Mouse (Mus musculus) forebrain, embryonic 12.5 days (tissue): ENCODE data around the gene Ccdc163. TPM values are rescaled to one million over a fixed set of nuclear protein-coding genes. Genes with fewer than 3 reads are reported as not detected.

Experiments used
- ATAC-seq: fragments of 200-750 bp; cut with Nextera tagmentation; 2 replicates; pipeline ENCODE4 v1.8.0; 2017; ENCODE audit warnings: moderate TSS enrichment; ENCODE audit not compliant: low FRiP score
- H3K27ac ChIP-seq: fragments of 300-500 bp; sonication (generic); 2 replicates; pipeline ENCODE4 v1.5.1; 2016; ENCODE audit warnings: mild to moderate bottlenecking
- H3K27me3 ChIP-seq: fragments of 300-500 bp; sonication (generic); 2 replicates; pipeline ENCODE4 v1.6.1; 2016; ENCODE audit warnings: mild to moderate bottlenecking
- H3K36me3 ChIP-seq: fragments of 300-500 bp; sonication (generic); replicated peaks from 2 replicates; pipeline ENCODE4 v1.6.1; 2016; ENCODE audit warnings: mild to moderate bottlenecking
- H3K4me1 ChIP-seq: fragments of 300-500 bp; sonication (generic); 2 replicates; pipeline ENCODE4 v1.6.1; 2016
- H3K4me2 ChIP-seq: fragments of 300-500 bp; sonication (generic); 2 replicates; pipeline ENCODE4 v1.6.1; 2016; ENCODE audit warnings: mild to moderate bottlenecking, moderate library complexity
- H3K4me3 ChIP-seq: fragments of 300-500 bp; sonication (generic); replicated peaks from 2 replicates; pipeline ENCODE4 v1.5.1; 2016; ENCODE audit warnings: mild to moderate bottlenecking
- H3K9ac ChIP-seq: fragments of 300-500 bp; sonication (generic); 2 replicates; pipeline ENCODE4 v1.6.1; 2016; ENCODE audit warnings: mild to moderate bottlenecking
- H3K9me3 ChIP-seq: fragments of 300-500 bp; sonication (generic); 2 replicates; pipeline ENCODE4 v1.6.1; 2016
- WGBS: fragments of 180-500 bp; shearing (Covaris S2); methylation state at CpG from one replicate; pipeline ENCODE4 v1.1.7; 2016; 5-methylcytosine and 5-hydroxymethylcytosine counted together
- polyA plus RNA-seq: library from polyadenylated mRNA; unstranded; fragments of >200 nt; fragmentation: Nextera tagmentation; extraction: Ambion mirVana; gene quantifications from 2 replicates; pipeline ENCODE4 v1.2.1, GENCODE M21; 2016

The Ccdc163 gene
- polyA plus RNA-seq, 1 experiment from 2014 or later: 26.6 TPM

DNA sequence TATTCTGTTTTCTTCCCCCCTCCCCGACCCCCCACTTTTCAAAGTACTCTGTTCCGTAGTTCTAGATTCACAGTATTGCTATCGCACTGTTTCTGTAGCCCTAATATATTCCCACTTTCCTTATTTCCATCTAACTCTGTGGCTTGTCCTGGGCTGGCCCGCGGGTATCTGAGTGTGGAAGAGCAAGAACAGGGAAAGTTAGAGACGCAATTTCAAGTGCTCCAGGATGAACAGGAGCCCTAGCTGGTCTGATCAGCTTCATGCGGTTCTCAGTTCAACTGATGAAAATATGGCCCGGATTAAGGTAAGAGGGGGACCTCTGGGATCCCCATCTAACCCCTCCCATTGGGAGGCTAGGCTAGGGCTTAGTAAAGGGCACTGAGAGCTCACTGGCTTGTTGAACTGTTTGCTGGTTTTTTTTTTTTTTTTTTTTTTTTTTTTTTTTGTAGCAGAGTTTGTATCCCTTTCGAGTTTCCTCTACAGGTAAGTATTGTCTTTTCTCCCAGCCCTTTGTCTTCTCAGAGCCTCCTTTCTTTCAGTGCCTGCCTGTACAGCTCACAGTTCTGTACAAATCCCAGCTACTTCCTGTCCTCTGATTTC, 582 bp downstream of the Ccdc163 start:
- H3K4me3 ChIP-seq: peak overlapping the region; percentile 52
- H3K4me2 ChIP-seq: peak overlapping the region; percentile 79
- H3K27ac ChIP-seq: no peak overlapping the region
- peaks cover 19% of the 10 kb centered on the region for H3K4me1 ChIP-seq
- 5% methylated on average over 9 of the region's 9 CpGs for WGBS
- no peaks in the 10 kb centered on the region for H3K9me3 ChIP-seq
- no peaks in the 10 kb centered on the region for H3K27me3 ChIP-seq
- H3K9ac ChIP-seq: peak overlapping the region; percentile 60
- peaks cover 12% of the 10 kb centered on the region; the same call in 1 of the 2 replicates for H3K36me3 ChIP-seq
- ATAC-seq: no peak

DNA sequence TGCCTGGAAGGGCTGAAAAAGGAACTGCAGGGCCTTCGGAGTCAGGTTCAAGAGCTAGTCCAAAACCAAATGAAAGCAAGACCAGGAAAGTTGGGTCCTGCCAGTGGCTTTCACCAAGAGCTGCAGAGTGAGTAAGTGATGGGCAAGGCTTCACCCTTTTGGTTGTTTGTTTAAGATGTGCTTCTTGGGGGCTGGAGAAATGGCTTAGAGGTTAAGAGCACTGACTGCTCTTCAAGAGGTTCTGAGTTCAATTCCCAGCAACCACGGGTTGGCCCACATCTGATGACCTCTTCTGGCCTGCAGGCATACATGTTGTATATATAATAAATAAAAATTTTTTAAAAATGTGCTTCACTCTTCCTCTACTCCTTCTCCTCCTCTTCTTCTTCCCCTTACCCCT, 1.8 kb downstream of the Ccdc163 start:
- Histone ChIP-seq H3K9me3 (no peaks in the 10 kb centered on the region), H3K4me2 (no peak overlapping the region), H3K27me3 (no peaks in the 10 kb centered on the region), H3K9ac (no peak overlapping the region), H3K4me1 (peaks cover 19% of the 10 kb centered on the region), H3K36me3 (peaks cover 9% of the 10 kb centered on the region), H3K4me3 (no peak overlapping the region; the same call in 1 of the 2 replicates), H3K27ac (no peak overlapping the region)
- WGBS: 96% methylated on average over 2 of the region's 2 CpGs
- ATAC-seq: no peak

DNA sequence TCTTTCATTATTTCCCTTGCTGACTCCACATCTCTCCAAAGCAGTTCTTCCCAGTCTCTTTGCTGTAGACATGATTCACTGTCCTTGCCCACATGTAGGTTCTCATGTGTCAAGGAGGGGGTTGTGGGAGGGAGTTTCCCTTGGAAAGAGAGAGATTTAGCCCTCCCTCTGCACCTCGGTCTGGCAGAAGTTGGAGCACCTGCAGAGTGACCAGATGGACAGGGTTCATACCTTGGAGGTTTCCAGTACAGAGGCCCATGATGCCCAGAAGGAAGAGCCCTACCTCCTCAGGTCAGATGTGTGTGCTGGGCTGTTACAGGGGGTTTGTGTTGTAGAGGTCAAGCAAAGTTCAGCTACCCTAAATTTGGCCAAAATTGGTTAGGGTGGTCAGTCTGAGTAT, 4.2 kb downstream of the Ccdc163 start:
- Histone ChIP-seq H3K4me2 (no peak overlapping the region), H3K9ac (no peak overlapping the region), H3K4me3 (no peak overlapping the region), H3K27me3 (no peaks in the 10 kb centered on the region), H3K9me3 (no peaks in the 10 kb centered on the region), H3K36me3 (peaks cover 10% of the 10 kb centered on the region), H3K27ac (no peak overlapping the region), H3K4me1 (peaks cover 15% of the 10 kb centered on the region)
- WGBS: 93% methylated on average over 1 of the region's 1 CpGs
- no peak for ATAC-seq

DNA sequence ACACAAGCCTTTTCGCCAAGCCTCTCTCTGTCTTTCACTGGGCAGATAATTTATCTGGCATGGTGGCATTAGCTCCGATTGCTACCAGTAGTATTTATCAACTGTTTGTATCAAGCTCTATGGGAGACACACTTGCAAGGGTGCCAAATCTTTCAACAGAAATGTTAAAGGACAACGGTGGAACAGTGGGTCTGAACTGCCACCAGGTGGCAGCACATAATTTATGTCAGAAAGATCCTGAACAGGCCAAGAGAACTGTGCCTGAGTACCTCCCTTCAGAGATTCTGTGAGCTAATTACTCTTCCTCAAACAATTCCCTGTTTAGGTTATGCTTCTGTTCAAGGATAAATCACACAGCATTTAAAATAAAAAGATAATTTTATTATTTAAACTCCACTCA, 11.1 kb downstream of the Ccdc163 start:
- Histone ChIP-seq H3K9ac (no peak overlapping the region), H3K27me3 (peaks cover 5% of the 10 kb centered on the region; the same call in 1 of the 2 replicates), H3K36me3 (peaks cover 6% of the 10 kb centered on the region), H3K4me1 (peaks cover 17% of the 10 kb centered on the region), H3K9me3 (no peaks in the 10 kb centered on the region), H3K4me3 (no peak overlapping the region), H3K27ac (no peak overlapping the region), H3K4me2 (no peak overlapping the region)
- WGBS: 16% methylated on average over 3 of the region's 3 CpGs
- peak; percentile 28; the same call in 1 of the 2 replicates for ATAC-seq

DNA sequence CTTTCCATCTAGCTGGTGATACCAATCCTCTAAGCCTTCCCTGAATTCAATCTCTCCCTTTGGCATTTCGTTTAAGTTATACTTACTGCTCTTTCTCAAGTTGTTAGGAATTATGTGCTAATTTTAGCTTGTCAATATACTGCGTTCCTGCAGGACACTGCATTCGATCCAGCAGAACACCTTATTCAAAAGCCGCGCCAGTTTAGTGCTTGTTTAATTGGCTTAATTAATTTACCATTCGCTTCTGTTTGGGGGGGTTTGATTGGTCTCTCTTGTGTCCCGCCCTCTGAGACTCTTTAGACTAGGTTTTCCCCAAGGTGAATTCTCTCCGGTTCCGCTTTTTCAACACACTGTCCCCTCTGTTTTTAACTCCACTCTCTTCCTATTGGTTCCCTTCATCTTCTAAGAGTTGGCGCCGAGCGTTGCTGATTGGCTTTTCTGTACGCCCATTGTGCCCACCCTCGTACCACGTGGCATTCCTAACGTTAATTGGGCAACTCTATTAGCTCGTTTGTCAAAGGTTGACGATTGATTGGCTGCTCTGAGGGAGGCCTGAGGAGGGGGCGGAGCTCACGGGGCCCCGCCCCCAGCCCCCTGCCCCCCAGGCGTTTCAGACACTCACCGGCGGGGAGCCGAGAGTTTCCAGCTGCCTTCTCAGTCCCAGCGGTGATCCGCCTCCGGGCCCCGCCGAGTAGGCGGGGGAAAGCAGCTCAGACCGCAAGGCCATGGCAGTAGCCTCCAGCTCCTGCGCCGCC, 12.2 kb downstream of the Ccdc163 start, which contains the start of gene Tesk2:
Gene Tesk2 (plus strand): TSS at position 606 of the 755 bp plus-strand sequence.
- peak within 1 kb of the TSS; percentile 84 for H3K9ac ChIP-seq
- peaks cover 5% of the 10 kb centered on the region; the same call in 1 of the 2 replicates for H3K27me3 ChIP-seq
- H3K9me3 ChIP-seq: no peaks in the 10 kb centered on the region
- peak within 1 kb of the TSS; percentile 75 for H3K27ac ChIP-seq
- no peaks in the 10 kb centered on the region; the same call in 1 of the 2 replicates for H3K36me3 ChIP-seq
- peak within 1 kb of the TSS; percentile 78 for H3K4me3 ChIP-seq
- H3K4me1 ChIP-seq: peaks cover 17% of the 10 kb centered on the region
- whole genome bisulfite sequencing: under 1% methylated on average over 33 of the region's 34 CpGs
- ATAC-seq: peak; percentile 98
- peak within 1 kb of the TSS; percentile 92 for H3K4me2 ChIP-seq

DNA sequence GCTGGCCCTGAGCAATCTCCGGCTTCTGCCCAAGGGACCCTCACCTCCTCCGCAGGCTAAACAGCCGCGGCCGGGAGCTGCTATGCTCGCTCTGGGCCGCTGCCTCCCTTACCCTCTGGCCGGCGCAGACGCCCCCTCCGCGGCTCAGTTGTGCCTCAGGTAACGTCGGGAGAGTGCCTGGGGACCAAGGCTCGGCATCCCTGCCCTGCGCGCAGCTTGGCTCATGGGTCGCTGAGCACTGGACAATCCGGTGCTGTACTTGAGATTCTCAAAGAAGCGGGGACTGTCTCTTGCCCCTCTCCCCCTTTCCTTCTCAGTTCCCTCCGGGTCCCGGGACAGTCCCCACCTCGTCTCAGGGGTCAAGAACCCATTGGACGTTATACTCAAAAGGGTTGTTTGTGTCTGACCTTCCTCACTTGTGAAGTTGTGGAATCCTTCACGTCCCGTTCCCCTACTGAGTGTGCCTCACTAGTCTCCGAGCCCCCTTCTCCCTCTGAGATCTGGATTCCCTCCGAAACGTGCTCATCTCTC, 12.9 kb downstream of the Ccdc163 start:
- Histone ChIP-seq H3K9me3 (no peaks in the 10 kb centered on the region), H3K4me1 (peaks cover 17% of the 10 kb centered on the region), H3K27ac (peak overlapping the region; percentile 75), H3K4me3 (peak overlapping the region; percentile 78), H3K36me3 (no peaks in the 10 kb centered on the region), H3K27me3 (peaks cover 5% of the 10 kb centered on the region; the same call in 1 of the 2 replicates), H3K9ac (peak overlapping the region; percentile 84), H3K4me2 (peak overlapping the region; percentile 92)
- ATAC-seq: no peak; the same call in 1 of the 2 replicates
- 0% methylated on average over 29 of the region's 29 CpGs for WGBS

DNA sequence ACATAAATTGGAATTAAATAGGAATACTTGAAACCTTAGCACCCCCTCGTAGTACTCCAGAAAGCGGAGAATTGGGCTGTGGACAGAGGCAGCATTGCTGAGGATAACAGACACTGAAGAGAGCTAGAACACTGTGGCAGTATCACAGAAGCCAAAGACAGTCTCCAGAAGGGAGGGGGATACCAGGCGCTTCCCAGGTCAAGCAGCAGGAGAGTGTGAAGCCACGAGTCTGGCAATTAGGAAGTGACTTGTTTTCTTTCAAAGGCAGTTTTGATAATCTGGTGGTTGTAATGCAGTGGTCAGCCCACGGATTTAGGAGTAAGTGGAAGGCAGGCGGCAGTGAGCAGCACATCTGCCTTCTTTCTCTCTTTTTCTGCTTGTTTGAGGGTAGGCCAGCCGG, 13.9 kb downstream of the Ccdc163 start:
- no peak overlapping the region for H3K27ac ChIP-seq
- no peaks in the 10 kb centered on the region for H3K9me3 ChIP-seq
- no peak for ATAC-seq
- H3K9ac ChIP-seq: peak overlapping the region; percentile 9; the same call in 1 of the 2 replicates
- H3K4me1 ChIP-seq: peaks cover 17% of the 10 kb centered on the region
- 0 out of 2 replicates have a peak overlapping the region, but pooled peaks have one; percentile 8 for H3K4me3 ChIP-seq
- 37% methylated on average over 7 of the region's 7 CpGs for WGBS
- peak overlapping the region; percentile 92 for H3K4me2 ChIP-seq
- peaks cover 5% of the 10 kb centered on the region; the same call in 1 of the 2 replicates for H3K27me3 ChIP-seq
- no peaks in the 10 kb centered on the region for H3K36me3 ChIP-seq

DNA sequence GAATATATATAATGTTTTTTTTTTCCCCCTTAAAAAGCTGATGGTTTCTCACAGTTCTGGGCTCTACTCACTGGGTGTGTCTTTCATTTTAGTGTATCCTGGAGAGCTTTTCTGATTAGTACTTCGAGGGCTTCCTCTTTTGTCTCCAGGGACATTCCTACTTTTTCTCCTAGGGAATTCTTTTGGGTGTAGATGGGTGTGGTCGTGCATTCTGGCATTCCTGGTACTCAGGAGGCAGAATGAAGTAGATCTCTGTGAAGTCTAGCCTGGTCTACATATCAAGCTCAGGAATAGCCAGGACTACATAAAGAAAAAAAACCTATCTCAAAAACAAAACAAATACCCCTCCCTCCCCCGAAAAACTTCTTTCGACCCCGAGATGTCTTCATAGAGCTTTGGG, 17.1 kb downstream of the Ccdc163 start:
- Histone ChIP-seq H3K9ac (no peak overlapping the region), H3K27me3 (peaks cover 5% of the 10 kb centered on the region; the same call in 1 of the 2 replicates), H3K4me2 (no peak overlapping the region), H3K36me3 (no peaks in the 10 kb centered on the region), H3K9me3 (no peaks in the 10 kb centered on the region), H3K4me3 (no peak overlapping the region), H3K27ac (no peak overlapping the region), H3K4me1 (peaks cover 13% of the 10 kb centered on the region)
- 88% methylated on average over 5 of the region's 5 CpGs for WGBS
- no peak for ATAC-seq

DNA sequence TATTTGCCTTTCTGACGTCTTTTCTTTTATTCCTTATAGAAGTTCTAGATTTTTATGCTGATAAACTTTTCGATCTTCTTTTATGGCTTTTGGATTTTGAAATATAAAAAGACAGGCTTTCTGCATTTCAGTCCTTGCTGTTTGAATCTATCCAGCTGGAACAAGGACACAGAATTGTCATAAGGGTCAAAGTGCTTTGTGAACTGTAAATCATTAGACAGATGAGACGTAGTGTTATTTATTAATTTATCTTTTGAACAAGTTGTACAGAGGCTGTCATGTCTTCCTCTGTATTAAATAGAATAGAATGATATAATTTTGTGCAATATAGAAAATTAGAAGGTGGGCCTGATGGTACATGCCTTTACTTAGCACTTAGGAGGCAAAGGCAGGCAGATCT, 19.1 kb downstream of the Ccdc163 start:
- Histone ChIP-seq H3K9ac (no peak overlapping the region), H3K27ac (no peak overlapping the region), H3K4me1 (peaks cover 1% of the 10 kb centered on the region), H3K9me3 (no peaks in the 10 kb centered on the region), H3K27me3 (peaks cover under 1% of the 10 kb centered on the region; the same call in 1 of the 2 replicates), H3K4me2 (no peak overlapping the region), H3K36me3 (no peaks in the 10 kb centered on the region), H3K4me3 (no peak overlapping the region)
- WGBS: 85% methylated on average over 3 of the region's 3 CpGs
- ATAC-seq: no peak

DNA sequence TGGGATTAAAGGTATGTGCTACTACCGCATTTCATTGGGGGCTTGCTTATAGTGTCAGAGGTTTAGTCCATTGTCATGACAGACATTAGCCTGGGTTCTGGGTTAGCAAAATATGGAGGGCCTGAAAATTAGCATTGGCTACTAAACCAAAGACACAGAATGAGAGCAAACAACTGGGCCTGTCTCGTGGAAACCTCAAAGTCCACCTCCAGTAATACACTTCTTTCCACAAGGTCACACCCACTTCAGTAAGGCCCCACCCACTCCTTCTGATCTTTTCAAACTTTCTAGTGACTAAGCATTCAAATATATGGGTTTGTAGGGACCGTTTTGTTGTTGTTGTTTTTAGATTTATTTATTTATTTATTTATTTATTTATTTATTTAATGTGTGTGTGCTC, 21.2 kb downstream of the Ccdc163 start:
- Histone ChIP-seq H3K4me3 (no peak overlapping the region), H3K27ac (no peak overlapping the region), H3K4me2 (no peak overlapping the region), H3K36me3 (no peaks in the 10 kb centered on the region), H3K9ac (no peak overlapping the region), H3K4me1 (no peaks in the 10 kb centered on the region), H3K27me3 (no peaks in the 10 kb centered on the region), H3K9me3 (no peaks in the 10 kb centered on the region)
- whole genome bisulfite sequencing: 95% methylated on average over 3 of the region's 3 CpGs
- ATAC-seq: no peak

DNA sequence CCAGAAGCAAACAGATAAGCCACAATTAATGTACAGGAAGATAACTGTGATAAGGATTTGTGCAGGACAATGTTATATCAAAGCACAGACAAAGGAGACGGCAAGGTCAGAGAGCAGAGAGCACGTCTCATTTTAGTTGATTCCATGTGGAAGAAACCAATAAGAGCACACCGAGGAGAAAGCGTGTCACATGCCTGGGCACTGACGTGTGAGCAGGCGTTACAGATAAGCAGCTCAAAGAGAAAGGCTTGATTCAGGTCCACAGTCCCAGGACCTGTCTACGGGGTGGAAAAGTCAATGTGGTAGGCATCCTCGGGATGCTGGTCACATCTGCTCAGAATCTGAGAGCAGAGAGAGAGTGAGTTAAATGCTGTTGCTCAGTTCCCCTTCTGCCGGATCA, 22.8 kb downstream of the Ccdc163 start:
- WGBS: 89% methylated on average over 9 of the region's 9 CpGs
- no peaks in the 10 kb centered on the region for H3K27me3 ChIP-seq
- no peaks in the 10 kb centered on the region for H3K36me3 ChIP-seq

DNA sequence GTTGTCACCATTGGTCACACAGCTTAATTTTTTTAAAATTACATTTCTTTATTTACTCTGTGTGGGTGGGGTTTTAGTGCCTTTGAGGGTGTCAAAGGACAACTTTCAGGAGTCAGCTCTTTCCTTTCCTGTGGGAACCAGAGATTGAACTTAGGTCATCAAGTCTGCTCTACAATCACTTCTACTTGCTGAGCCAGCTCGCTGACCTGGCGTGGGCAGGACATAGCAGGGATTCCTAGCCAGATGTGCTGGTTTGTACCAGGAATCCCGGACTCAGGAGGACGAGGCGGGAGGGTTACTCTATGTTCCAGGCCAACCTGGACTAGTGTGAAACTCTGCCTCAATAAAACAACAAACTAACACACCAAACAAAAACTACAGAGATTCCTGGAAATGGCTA, 24.0 kb downstream of the Ccdc163 start:
- ATAC-seq: no peak
- no peaks in the 10 kb centered on the region for H3K4me1 ChIP-seq

More for the DNA sequence above, 22.8 kb downstream of the Ccdc163 start:
- no peak for ATAC-seq
- H3K9me3 ChIP-seq: no peaks in the 10 kb centered on the region
- no peak overlapping the region for H3K27ac ChIP-seq
- no peak overlapping the region for H3K9ac ChIP-seq
- H3K4me1 ChIP-seq: no peaks in the 10 kb centered on the region
- H3K4me3 ChIP-seq: no peak overlapping the region
- no peak overlapping the region for H3K4me2 ChIP-seq

More for the DNA sequence above, 24.0 kb downstream of the Ccdc163 start:
- Histone ChIP-seq H3K9ac (no peak overlapping the region), H3K4me2 (no peak overlapping the region), H3K36me3 (no peaks in the 10 kb centered on the region), H3K27me3 (no peaks in the 10 kb centered on the region), H3K27ac (no peak overlapping the region), H3K4me3 (no peak overlapping the region), H3K9me3 (no peaks in the 10 kb centered on the region)
- 86% methylated on average over 5 of the region's 5 CpGs for WGBS
